Mouse (Mus musculus): ENCODE results near the gene Ginm1.
A peak's percentile ranks its signal among the peaks of the same experiment; 100 is the strongest.

Ginm1 gene

DNA sequence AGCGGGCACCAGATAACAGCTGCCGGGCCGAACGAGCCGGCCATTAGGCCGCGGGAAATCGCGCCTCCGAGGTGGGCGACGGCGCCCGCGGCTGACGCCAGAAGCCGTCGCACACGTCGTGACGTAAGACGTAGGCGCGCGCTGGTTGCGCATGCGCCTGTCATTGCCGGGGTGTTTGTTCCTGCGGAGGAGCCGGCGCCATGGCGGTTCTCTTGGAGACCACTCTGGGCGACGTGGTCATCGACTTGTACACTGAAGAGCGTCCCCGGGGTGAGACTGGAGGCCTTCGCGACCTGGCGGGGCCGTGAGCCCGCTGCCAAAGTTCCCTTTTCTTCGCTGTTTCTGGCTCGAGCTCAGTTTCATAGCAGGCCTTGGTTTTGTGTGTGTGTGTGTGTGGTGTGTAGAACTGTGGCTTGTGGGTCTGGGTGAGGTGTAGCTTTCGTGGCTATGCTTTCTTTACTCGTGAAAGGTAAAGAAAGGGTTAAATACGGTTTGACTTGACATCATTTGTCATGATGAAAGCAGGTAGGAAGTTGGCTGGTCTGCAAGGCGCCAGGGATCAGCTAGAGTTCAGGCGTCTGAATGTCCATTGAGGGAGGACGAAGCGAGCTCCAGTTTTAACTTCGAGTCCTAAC is at the start of gene Ginm1, which contains the start of gene Ppil4:
Ginm1 (minus strand) TSS at position 74 of the 635 bp plus-strand sequence.
Ppil4 (plus strand) TSS at position 141 of the 635 bp plus-strand sequence.
- DNase-seq (ENCODE audit: extremely low read depth, low read depth): peak; percentile 62

- DNase-seq (ENCODE audit: extremely low read depth, low read depth): peak; percentile 64
These were observed 49.0 kb upstream of the Ginm1 start for GRCm38 (mm10) chr10:7841571-7842080.

DNA sequence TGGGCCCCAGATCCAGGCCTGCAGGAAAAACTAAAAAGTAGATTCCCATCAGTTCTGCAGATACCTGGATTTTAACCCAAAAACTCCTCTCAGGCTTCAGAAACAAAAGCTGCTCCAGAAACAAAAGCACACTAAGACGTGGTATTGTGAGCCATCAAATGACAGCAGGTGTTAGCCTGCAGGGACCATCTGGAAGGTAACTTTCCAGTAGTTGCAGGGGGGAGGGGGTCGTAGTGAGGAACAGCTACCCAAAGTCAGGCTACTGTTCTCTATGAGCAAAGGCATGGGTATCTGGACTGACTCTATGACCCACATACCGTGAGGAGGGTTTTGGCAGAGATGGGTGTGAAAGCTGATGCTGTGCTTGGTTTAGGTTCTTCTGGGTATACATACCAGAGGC is 48.2 kb upstream of the Ginm1 start:
- no peak for DNase-seq (ENCODE audit: extremely low read depth, low read depth)

DNA sequence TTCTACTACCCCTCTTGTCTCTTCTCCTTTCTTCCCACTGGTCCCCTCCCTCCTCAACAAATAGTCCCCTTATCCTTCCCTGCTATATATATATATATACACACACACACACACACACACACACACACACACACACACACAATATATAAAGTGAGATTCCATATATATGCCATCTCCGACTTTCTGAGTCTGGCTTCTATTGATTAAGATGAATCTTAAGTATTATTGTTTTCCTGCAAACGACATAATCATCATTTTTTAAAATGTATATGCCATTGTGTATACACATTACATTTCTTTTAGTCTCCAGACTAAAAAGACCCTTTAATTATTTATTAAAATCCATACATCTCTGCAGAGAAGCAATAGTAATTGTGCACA is 47.7 kb upstream of the Ginm1 start:
- no peak for DNase-seq (ENCODE audit: extremely low read depth, low read depth)

DNA sequence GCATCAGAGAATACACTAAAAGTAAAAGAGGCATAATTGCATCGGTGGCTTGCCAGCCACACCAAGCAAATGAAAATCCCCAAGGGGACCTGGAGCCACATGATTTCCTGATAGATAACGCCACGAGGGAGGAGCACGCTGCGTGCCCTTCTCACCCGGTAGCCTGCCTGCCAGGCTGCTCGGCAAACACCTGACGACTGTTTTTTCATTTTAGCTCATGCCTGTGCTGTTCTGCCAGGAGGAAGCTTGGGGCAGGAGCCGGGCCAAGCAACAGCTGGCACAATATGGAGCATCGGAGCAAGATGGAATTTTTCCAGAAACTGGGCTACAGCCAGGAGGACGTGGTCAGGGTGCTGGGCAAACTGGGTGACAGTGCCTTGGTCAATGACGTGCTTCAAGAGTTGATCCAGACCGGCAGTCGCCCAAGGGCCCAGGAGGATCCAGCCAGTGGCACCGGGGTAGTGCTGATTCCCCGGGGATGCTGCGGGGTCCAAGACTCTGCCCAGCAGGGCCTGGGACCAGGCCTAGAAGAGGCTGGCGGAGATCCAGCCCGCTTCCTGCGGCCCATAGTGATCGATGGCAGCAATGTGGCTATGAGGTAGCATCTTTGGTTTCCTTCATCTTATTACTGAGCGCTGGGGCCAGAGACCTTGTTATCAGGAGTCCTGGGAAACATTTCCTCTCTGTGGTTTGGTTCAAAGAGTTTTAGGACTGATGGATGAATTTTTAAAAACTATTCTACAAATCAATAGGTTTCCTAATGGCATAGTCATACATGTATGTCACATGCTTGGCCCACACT is 47.1 kb upstream of the Ginm1 start:
- no peak for DNase-seq (ENCODE audit: extremely low read depth, low read depth)

GRCm38 (mm10) chr10:7838874-7839421 is 46.3 kb upstream of the Ginm1 start:
- DNase-seq (ENCODE audit: extremely low read depth, low read depth): no peak

DNA sequence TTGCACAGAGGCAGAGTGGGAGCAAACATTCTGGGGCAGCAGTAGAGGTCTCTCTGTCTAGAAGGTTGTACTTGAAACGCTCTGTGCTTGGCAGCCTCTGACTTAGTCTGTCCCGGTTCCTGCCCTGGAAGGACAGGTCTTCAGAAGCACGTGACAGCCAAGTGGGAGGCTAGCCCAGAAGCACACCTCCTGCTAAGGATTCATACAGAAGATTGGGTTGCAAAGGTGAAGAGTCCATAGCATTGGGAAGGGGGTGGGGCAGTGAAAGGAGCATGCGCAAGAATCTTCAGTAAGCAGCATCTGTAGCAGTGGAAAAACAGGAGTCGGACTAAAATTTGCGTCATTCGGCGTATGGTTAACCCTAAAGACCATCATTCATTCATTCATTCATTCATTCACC is 45.4 kb upstream of the Ginm1 start:
- no peak for DNase-seq (ENCODE audit: extremely low read depth, low read depth)

DNA sequence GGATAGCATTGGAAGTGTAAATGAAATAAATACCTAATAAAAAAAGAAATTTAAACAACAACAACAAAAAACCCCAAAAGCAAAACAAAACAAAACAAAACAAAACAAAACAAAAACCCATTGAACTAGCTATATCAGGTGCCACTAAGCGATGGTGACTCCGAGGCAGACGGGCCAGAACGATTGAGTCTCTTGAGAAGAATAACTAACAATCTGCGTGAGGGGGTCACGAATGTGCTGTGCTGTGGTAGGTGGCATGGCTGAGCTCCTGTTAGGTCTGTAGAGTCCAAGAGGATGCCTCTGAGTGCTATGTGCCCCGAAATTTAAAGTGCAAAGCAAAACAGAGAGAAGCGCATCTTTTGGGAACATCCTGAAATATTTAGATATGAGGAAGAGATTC is 44.8 kb upstream of the Ginm1 start:
- no peak for DNase-seq (ENCODE audit: extremely low read depth, low read depth)

DNA sequence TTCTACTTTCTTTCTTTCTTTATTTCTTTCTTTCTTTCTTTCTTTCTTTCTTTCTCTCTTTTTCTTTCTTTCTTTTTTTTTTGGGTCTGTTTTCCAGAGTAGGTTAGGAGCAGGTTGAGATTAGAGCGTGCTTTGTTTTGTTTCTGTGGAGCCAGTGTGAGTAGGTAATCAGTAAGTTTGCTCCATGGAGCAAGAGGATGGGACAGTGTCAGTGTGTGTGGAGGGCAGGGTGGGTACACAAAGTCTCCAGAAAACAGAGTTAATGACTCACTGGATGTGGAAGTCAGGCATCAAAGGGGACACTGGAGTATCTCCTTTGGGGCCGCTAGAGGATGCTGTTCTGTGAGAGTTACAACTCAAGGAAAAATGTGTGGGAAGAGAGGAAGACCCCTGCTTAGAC is 44.3 kb upstream of the Ginm1 start:
- no peak for DNase-seq (ENCODE audit: extremely low read depth, low read depth)

GRCm38 (mm10) chr10:7834671-7835225 is 42.1 kb upstream of the Ginm1 start:
- DNase-seq (ENCODE audit: extremely low read depth, low read depth): no peak

GRCm38 (mm10) chr10:7833377-7834165 is 40.9 kb upstream of the Ginm1 start:
- DNase-seq (ENCODE audit: extremely low read depth, low read depth): no peak

- DNase-seq (ENCODE audit: extremely low read depth, low read depth): no peak
These were observed 39.6 kb upstream of the Ginm1 start, which contains the start of gene Zc3h12d for GRCm38 (mm10) chr10:7832171-7832676. Gene Zc3h12d, plus strand, starts transcription at chr10:7832470.

DNA sequence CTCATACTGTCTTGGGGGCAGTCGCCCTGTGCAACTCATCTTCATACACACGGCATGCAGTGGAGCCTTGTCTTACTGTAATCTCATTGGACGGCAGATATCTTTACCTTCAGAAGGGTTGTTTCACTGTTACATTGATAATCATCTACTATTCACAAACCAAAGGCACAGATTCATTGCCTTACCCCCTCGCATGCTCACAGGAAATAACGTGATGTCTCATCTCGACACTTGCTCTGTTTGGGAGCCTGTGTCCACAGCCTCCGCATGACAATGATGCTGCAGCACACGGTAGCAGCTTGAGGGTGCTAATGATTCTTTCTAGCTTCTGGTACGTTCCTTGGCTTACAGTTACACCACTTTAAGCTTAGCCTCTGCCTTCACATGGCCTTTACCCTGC is 33.5 kb upstream of the Ginm1 start:
- no peak for DNase-seq (ENCODE audit: extremely low read depth, low read depth)

DNA sequence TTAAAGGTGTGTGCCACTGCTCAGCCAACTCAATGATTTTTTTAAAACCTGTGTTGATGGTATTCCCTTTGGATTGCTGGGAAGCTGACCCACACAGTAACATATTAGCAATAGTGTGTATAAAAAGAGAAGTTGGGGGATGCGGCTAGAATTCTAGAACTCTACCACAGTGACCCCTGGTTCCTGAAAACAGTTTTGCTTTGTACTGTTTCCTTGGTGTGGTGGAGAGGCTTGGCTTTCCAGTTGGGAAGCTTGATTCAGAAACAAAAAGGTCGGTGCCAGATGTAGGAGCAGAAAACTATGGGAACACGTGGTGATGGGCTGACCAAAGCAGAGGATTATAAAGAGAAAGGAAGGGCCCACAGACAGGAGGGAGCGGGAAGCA is 32.6 kb upstream of the Ginm1 start:
- DNase-seq (ENCODE audit: extremely low read depth, low read depth): no peak

DNA sequence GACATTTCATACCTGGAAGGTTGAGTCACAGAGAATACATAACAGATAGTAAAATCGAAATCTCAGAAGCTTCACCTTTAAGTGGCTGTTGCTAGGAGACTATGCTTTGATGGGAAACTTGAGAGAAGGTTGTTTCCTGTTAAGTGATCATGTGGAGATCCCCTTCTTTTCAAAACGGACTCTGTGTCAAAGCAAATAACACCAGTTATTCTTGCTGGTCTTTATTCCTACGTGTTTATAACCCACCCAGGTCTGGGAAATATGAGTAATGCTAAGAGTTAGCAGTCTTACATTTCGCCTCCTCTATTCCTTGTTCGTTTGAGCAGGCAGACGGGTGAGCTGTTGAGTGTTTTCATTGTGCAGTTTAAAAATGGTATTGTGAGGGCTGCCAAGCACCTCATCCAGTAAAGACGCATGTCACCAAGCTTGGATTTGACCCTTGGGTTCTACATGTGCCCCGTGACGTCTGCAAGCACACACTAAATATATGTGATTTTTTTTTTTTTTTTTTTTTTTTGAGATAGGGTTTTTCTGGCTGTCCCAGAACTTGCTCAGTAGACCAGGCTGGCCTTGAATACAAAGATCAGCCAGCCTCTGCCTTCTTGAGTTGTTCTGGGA is 32.1 kb upstream of the Ginm1 start:
- no peak for DNase-seq (ENCODE audit: extremely low read depth, low read depth)

GRCm38 (mm10) chr10:7821981-7822380 is 29.4 kb upstream of the Ginm1 start:
- no peak for DNase-seq (ENCODE audit: extremely low read depth, low read depth)

DNA sequence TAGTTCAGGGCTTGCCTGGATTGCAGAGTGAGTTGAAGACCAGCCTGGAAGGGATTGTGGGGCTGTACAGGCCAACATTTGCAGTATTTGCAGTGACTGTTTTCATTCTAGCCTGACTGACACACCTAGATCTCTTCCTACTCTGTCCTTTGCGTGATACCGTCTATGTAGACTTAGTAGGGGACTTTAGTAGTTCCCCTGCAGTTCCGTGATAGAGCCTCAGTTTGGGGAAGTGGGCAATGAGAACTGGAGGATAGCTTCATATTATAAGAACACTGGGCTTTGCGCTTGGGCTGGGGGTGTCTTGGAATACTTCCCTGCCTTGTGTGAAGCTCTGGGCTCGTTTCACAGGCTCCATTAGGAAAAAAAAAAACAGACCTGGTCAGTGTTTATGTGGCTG is 27.5 kb upstream of the Ginm1 start:
- peak; percentile 40 for DNase-seq (ENCODE audit: extremely low read depth, low read depth)

GRCm38 (mm10) chr10:7819603-7820002 is 27.0 kb upstream of the Ginm1 start:
- no peak for DNase-seq (ENCODE audit: extremely low read depth, low read depth)

- no peak for DNase-seq (ENCODE audit: extremely low read depth, low read depth)
These were observed 26.5 kb upstream of the Ginm1 start for GRCm38 (mm10) chr10:7819156-7819555.

GRCm38 (mm10) chr10:7818676-7819075 is 26.1 kb upstream of the Ginm1 start:
- no peak for DNase-seq (ENCODE audit: extremely low read depth, low read depth)

DNA sequence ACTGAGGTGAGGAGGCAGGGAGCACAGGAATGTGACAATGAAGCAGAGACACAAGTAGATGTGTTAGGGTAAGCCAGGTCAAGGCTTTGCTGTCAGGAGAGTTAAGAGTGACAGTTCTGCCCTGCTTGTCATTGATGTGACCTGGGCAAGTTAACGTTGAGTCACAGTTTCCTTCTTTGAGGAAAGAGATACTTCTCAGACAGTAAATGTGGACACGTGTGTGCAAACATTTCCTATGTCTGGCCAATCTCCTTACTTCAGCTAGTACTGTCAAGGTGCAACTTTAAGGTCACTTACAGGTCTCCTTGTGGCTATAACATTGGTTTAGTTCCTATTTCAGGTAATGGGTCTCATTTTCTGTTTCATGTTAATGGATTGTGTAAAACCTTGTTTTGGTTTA is 23.9 kb upstream of the Ginm1 start:
- DNase-seq (ENCODE audit: extremely low read depth, low read depth): no peak

Data from MEL-GATA-1-ER (cell line).